Mouse (Mus musculus): ENCODE data around the gene Irak1. TPM values are rescaled to one million over a fixed set of nuclear protein-coding genes. Genes with fewer than 3 reads are reported as not detected.

Gene Irak1
- polyA plus RNA-seq (2012; rRNA removed): 12.8 and 17.0 TPM in 2 replicates

DNA sequence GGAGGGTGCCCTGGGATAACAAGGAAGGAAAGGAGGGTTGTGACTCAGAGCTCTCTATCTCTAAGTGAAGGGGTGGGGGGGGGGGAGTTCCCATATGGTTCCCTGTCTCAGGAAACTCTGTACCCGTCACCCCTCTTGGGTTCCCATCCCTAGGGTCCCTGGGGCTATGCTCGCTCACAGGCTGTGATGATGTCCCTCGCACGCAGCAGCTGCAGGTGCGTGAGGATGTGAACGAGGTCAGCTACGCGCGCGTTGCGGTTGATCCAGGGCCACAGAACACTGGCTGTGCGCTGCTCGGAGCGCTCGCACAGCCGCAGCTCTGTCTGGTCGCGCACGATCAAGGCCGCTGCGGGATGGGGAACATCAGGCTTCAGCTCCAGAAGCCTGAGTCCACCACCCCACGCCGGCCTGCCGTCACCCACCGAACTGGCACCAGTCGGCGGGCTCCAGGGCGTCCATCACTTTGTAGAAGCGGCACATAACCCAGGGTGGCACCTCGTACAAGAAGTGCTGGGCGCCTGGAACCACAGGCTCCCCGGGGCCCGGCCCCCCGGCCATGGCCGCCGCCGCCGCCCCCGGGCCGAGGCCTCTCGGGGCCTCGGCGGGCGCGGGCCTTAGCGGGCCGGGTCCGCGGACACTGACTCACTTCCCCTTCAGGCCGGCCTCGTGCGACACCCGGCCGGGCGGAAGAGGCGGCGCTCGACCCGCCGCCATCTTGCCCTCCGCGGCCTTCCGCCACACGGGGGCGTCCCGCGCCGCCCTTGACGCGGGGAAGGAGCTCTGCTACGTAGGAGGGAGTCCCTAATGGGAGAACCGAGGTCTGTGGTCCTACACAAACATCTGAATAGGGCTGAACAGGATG, at the start of gene Irak1:
Gene Irak1, minus strand, starts transcription at position 731 of the 862 bp plus-strand sequence.
- H3K4me3 ChIP-seq (ENCODE audit: control insufficient read depth, low read depth, low read length): peak within 1 kb of the TSS; percentile 89
- H3K27ac ChIP-seq (ENCODE audit: control insufficient read depth, insufficient read depth, low read depth, low read length): peak within 1 kb of the TSS; percentile 82
- no peaks in the 10 kb centered on the region for H3K27me3 ChIP-seq (ENCODE audit: control insufficient read depth, insufficient read depth, low read length)
- TF ChIP-seq POLR2A (IDR thresholded peaks at IDR 0.05; ENCODE audit: control insufficient read depth, low read depth, low read length): no peak; the same call in 1 of the 2 replicates
- TF ChIP-seq CTCF (IDR thresholded peaks at IDR 0.05; ENCODE audit: control insufficient read depth, insufficient read depth, insufficient replicate concordance, low read depth, low read length): peak; percentile 49; the same call in 1 of the 2 replicates
- H3K36me3 ChIP-seq (ENCODE audit: control insufficient read depth, insufficient read depth, low read length): no peaks in the 10 kb centered on the region
- peaks cover 8% of the 10 kb centered on the region for H3K4me1 ChIP-seq (ENCODE audit: control insufficient read depth, insufficient read depth, low read length)

DNA sequence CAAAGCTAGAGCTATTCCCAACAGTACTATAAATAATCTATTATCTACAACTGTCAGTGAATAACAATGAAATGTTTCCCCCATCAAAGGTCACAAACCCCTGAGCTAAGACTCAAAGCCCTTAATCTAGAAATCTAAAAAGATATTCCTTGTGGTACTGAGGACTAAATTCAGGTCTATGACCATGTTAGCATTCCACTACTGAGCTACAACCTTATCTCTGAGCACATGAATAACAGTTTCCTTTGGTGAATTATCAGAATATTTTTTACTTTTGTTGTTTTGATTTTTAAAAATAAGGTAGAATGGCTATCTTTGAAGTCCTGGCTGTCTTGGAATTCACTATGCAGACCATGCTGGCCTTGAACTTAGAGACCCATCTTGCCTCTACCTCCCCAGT, 47.1 kb upstream of the Irak1 start:
- no peaks in the 10 kb centered on the region for H3K27me3 ChIP-seq (ENCODE audit: control insufficient read depth, insufficient read depth, low read length)
- TF ChIP-seq CTCF (IDR thresholded peaks at IDR 0.05; ENCODE audit: control insufficient read depth, insufficient read depth, insufficient replicate concordance, low read depth, low read length): no peak
- no peak for TF ChIP-seq POLR2A (IDR thresholded peaks at IDR 0.05; ENCODE audit: control insufficient read depth, low read depth, low read length)
- no peak overlapping the region for H3K4me3 ChIP-seq (ENCODE audit: control insufficient read depth, low read depth, low read length)
- H3K4me1 ChIP-seq (ENCODE audit: control insufficient read depth, insufficient read depth, low read length): no peaks in the 10 kb centered on the region
- no peaks in the 10 kb centered on the region for H3K36me3 ChIP-seq (ENCODE audit: control insufficient read depth, insufficient read depth, low read length)
- no peak overlapping the region for H3K27ac ChIP-seq (ENCODE audit: control insufficient read depth, insufficient read depth, low read depth, low read length)

DNA sequence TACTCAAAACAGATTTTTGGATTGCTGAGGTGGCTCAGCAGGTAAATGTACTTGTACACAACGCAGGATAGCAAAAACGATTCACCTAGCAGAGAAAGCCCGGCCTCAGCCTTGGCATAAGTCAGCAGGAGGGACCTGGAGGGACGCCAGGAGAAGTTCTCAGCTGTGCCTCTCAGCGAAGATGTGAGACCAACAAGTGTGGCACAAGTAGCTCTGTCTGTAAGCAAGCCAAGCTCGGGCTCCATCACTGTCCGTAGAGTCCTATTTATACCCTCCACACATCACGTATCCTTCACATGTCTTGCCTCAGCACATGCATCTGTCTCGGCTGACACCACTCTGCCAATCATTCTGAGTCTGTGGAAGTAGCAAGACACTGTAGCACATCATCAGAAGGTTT, 44.2 kb upstream of the Irak1 start:
- H3K36me3 ChIP-seq (ENCODE audit: control insufficient read depth, insufficient read depth, low read length): no peaks in the 10 kb centered on the region
- TF ChIP-seq CTCF (IDR thresholded peaks at IDR 0.05; ENCODE audit: control insufficient read depth, insufficient read depth, insufficient replicate concordance, low read depth, low read length): no peak
- no peak for TF ChIP-seq POLR2A (IDR thresholded peaks at IDR 0.05; ENCODE audit: control insufficient read depth, low read depth, low read length)
- no peak overlapping the region for H3K4me3 ChIP-seq (ENCODE audit: control insufficient read depth, low read depth, low read length)
- H3K4me1 ChIP-seq (ENCODE audit: control insufficient read depth, insufficient read depth, low read length): no peaks in the 10 kb centered on the region
- H3K27ac ChIP-seq (ENCODE audit: control insufficient read depth, insufficient read depth, low read depth, low read length): no peak overlapping the region
- no peaks in the 10 kb centered on the region for H3K27me3 ChIP-seq (ENCODE audit: control insufficient read depth, insufficient read depth, low read length)

DNA sequence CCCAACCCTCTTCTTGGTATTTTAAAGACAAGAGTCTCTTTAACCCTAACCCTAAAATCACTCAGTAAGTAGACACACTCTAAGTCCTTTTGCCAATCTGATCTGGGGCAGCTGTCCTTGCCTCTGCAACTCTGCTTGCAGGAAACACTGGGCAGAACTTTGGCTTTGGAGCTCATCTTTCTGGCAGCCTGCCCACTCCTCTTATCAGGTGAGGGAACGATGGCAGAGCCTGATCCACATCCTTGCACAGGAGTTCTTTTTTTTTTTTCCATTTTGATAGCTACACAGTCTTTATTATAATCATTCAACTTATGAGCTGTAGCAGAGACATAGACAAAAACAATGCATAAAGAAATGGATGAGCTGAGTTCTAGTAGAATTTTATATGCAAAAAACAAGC, 21.4 kb upstream of the Irak1 start:
- Histone ChIP-seq H3K4me1 (ENCODE audit: control insufficient read depth, insufficient read depth, low read length) (no peaks in the 10 kb centered on the region), H3K4me3 (ENCODE audit: control insufficient read depth, low read depth, low read length) (no peak overlapping the region), H3K27ac (ENCODE audit: control insufficient read depth, insufficient read depth, low read depth, low read length) (no peak overlapping the region), H3K27me3 (ENCODE audit: control insufficient read depth, insufficient read depth, low read length) (no peaks in the 10 kb centered on the region), H3K36me3 (ENCODE audit: control insufficient read depth, insufficient read depth, low read length) (no peaks in the 10 kb centered on the region)
- TF ChIP-seq POLR2A (IDR thresholded peaks at IDR 0.05; ENCODE audit: control insufficient read depth, low read depth, low read length) (no peak), CTCF (IDR thresholded peaks at IDR 0.05; ENCODE audit: control insufficient read depth, insufficient read depth, insufficient replicate concordance, low read depth, low read length) (no peak)

DNA sequence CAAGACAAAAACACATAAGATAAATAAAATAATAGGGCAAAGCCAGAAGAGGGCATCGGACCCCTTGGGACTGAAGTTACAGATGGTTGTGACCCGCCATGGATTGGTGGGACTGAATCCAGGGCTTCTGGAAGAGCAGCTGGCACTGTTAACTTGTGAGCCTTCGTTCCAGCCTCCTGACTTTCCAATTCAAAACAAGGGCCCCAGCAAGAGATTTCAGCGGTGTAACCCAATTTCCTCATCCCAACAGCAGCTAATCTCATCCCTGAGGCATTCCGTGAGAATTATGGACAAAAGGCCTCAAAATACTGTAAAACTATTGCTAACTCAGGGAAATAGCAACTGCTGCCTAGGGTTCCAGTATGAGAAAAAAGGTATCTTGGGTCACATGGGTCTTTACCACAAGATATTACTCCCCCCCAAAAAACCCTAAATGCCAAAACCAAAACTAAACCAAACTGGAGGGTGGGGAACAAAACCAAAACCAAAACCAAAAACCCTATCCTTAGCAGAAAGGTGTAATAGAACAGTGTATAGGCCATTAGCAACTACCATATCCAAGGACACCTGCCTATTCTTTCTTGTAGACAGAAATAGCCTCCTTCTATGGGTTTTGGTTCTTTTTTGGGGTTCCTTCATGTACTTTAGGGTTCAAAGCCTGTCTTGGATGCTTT, 14.1 kb upstream of the Irak1 start:
- no peak overlapping the region for H3K4me3 ChIP-seq (ENCODE audit: control insufficient read depth, low read depth, low read length)
- no peaks in the 10 kb centered on the region for H3K27me3 ChIP-seq (ENCODE audit: control insufficient read depth, insufficient read depth, low read length)
- no peaks in the 10 kb centered on the region for H3K4me1 ChIP-seq (ENCODE audit: control insufficient read depth, insufficient read depth, low read length)
- no peaks in the 10 kb centered on the region for H3K36me3 ChIP-seq (ENCODE audit: control insufficient read depth, insufficient read depth, low read length)
- no peak overlapping the region for H3K27ac ChIP-seq (ENCODE audit: control insufficient read depth, insufficient read depth, low read depth, low read length)
- TF ChIP-seq CTCF (IDR thresholded peaks at IDR 0.05; ENCODE audit: control insufficient read depth, insufficient read depth, insufficient replicate concordance, low read depth, low read length) (no peak), POLR2A (IDR thresholded peaks at IDR 0.05; ENCODE audit: control insufficient read depth, low read depth, low read length) (no peak)

DNA sequence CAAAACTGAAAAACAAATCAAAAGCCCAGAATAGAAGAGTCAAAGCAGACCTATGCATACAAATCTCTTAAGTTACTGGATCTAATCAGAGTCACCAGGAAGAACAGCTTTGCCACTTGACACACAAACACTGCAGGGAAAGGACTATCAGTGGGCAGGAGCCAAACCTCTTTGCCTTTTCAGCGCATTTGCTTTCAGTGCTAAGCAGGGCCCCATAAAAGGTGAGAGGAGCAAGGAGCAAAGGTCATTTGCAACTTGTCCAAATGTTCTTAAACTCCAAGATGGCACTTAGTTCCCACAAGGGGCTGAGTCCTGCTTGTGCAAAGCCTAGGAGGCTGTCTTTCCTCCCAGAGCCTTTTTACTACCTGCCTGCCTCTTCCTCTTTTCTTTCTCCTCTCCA, 6.3 kb upstream of the Irak1 start:
- H3K27me3 ChIP-seq (ENCODE audit: control insufficient read depth, insufficient read depth, low read length): no peaks in the 10 kb centered on the region

DNA sequence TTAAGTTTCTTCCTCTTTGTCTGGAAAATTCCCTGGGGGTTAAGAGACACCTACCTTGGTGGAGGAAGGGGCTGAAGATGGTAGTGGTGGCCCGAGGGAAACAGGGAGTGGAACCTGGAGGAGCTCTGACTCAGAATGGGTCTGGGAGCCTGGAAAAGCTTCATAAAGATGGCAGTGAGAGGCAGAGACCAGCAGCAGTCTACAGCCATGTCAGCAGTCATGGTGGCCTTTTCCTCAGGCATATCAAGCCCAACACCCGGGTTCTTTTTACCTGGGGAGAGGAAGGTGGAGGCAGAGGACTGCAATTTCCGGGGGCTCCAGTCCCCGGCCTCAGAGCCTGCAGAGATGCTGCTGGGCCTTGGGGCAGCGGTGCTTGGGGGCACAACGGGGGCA, 927 bp downstream of the Irak1 start:
- no peak overlapping the region; the same call in 1 of the 2 replicates for H3K4me3 ChIP-seq (ENCODE audit: control insufficient read depth, low read depth, low read length)
- TF ChIP-seq CTCF (IDR thresholded peaks at IDR 0.05; ENCODE audit: control insufficient read depth, insufficient read depth, insufficient replicate concordance, low read depth, low read length) (no peak), POLR2A (IDR thresholded peaks at IDR 0.05; ENCODE audit: control insufficient read depth, low read depth, low read length) (no peak)
- H3K27ac ChIP-seq (ENCODE audit: control insufficient read depth, insufficient read depth, low read depth, low read length): no peak overlapping the region
- H3K36me3 ChIP-seq (ENCODE audit: control insufficient read depth, insufficient read depth, low read length): no peaks in the 10 kb centered on the region
- H3K4me1 ChIP-seq (ENCODE audit: control insufficient read depth, insufficient read depth, low read length): peaks cover 8% of the 10 kb centered on the region
- H3K27me3 ChIP-seq (ENCODE audit: control insufficient read depth, insufficient read depth, low read length): no peaks in the 10 kb centered on the region

More for the DNA sequence above, 6.3 kb upstream of the Irak1 start:
- no peak overlapping the region for H3K27ac ChIP-seq (ENCODE audit: control insufficient read depth, insufficient read depth, low read depth, low read length)
- no peaks in the 10 kb centered on the region for H3K4me1 ChIP-seq (ENCODE audit: control insufficient read depth, insufficient read depth, low read length)
- no peak overlapping the region for H3K4me3 ChIP-seq (ENCODE audit: control insufficient read depth, low read depth, low read length)
- no peaks in the 10 kb centered on the region for H3K36me3 ChIP-seq (ENCODE audit: control insufficient read depth, insufficient read depth, low read length)
- TF ChIP-seq CTCF (IDR thresholded peaks at IDR 0.05; ENCODE audit: control insufficient read depth, insufficient read depth, insufficient replicate concordance, low read depth, low read length): no peak
- no peak for TF ChIP-seq POLR2A (IDR thresholded peaks at IDR 0.05; ENCODE audit: control insufficient read depth, low read depth, low read length)

Measured in testis, adult 2 months (tissue).